Mouse (Mus musculus): ENCODE measurements around the gene Il17rd.

- TF ChIP-seq CHD2 (IDR thresholded peaks at IDR 0.05; ENCODE audit: low read depth, low read length), result no peak
- no peak for TF ChIP-seq HCFC1 (IDR thresholded peaks at IDR 0.05; ENCODE audit: borderline replicate concordance, insufficient read depth, low read length)
- TF ChIP-seq ZNF384 (IDR thresholded peaks at IDR 0.05; ENCODE audit: low read depth, low read length), result no peak
Observed at GRCm38 (mm10) chr14:27040451-27040850, 1.7 kb downstream of the Il17rd start.
